Mouse (Mus musculus): ENCODE results near the gene Mrm1. TPM values are rescaled to one million over a fixed set of nuclear protein-coding genes. Genes with fewer than 3 reads are reported as not detected.

Mrm1 gene
- total RNA-seq, 1 experiment from 2014 or later = 6.3 TPM

Other genes starting within 250 kb of the Mrm1 start
- 10.0 and 12.4 TPM in 2 replicates for gene Dhrs11, start 9.5 kb upstream of the Mrm1 start, total RNA-seq (2017)
- gene Ggnbp2, start 51.3 kb upstream of the Mrm1 start, total RNA-seq (2017) = 229 and 286 TPM in 2 replicates
- gene Myo19, start 60.6 kb upstream of the Mrm1 start, total RNA-seq (2017) = 4.1 and 4.8 TPM in 2 replicates
- gene Pigw, start 60.8 kb upstream of the Mrm1 start, total RNA-seq (2017) = 5.3 and 7.8 TPM in 2 replicates
- 11.8 and 12.6 TPM in 2 replicates for gene Znhit3, start 96.9 kb upstream of the Mrm1 start, total RNA-seq (2017)
- gene Car4, start 138.3 kb upstream of the Mrm1 start, total RNA-seq (2017) = not detected in 2 replicates

All from neutrophil, adult 5-6 weeks (primary cell).